Mouse (Mus musculus) MEL (cell line): ENCODE data around the gene Smarcb1. TPM values are rescaled to one million over a fixed set of nuclear protein-coding genes. Genes with fewer than 3 reads are reported as not detected.

Source experiments
- DNase-seq: peaks from one replicate; pipeline ENCODE4 v3.0.0; 2011; ENCODE audit warnings: low read depth, low spot score
- H3K27ac ChIP-seq: 2 replicates; pipeline ENCODE4 v1.5.1; 2012; ENCODE audit warnings: low read depth, mild to moderate bottlenecking, control low read depth, low read length, moderate library complexity; ENCODE audit not compliant: control insufficient read depth
- H3K27me3 ChIP-seq, 2 experiments: fragments of 150-350 bp in 1 of 2; sonication (generic) in 1 of 2; 2 replicates each; pipeline ENCODE4 v1.6.1; 2012; ENCODE audit warnings: low read length in 2 of 2, mild to moderate bottlenecking in 2 of 2, improper control_type of control experiment in 1 of 2, moderate library complexity in 1 of 2; ENCODE audit not compliant: insufficient read depth in 2 of 2, control insufficient read depth in 1 of 2
- H3K36me3 ChIP-seq, 2 experiments: 2 replicates each; pipeline ENCODE4 v1.6.1; 2012 to 2014; ENCODE audit warnings: low read length in 2 of 2, improper control_type of control experiment in 1 of 2, inconsistent platforms in 1 of 2, mild to moderate bottlenecking in 1 of 2; ENCODE audit not compliant: insufficient read depth in 2 of 2, control insufficient read depth in 1 of 2
- H3K4me1 ChIP-seq, 2 experiments: fragments of 150-350 bp in 1 of 2; sonication (generic) in 1 of 2; 2 replicates each; pipeline ENCODE4 v1.6.1; 2012; ENCODE audit warnings: low read length in 2 of 2, improper control_type of control experiment in 1 of 2, mild to moderate bottlenecking in 1 of 2; ENCODE audit not compliant: insufficient read depth in 2 of 2, control insufficient read depth in 1 of 2
- H3K4me3 ChIP-seq, 2 experiments: fragments of 150-350 bp in 1 of 2; sonication (generic) in 1 of 2; 2 replicates each; pipeline ENCODE4 v1.5.1; 2012; ENCODE audit warnings: low read depth in 2 of 2, low read length in 2 of 2, mild to moderate bottlenecking in 2 of 2, moderate library complexity in 2 of 2, control low read depth in 1 of 2, improper control_type of control experiment in 1 of 2; ENCODE audit not compliant: control insufficient read depth in 1 of 2, insufficient read depth in 1 of 2
- H3K79me2 ChIP-seq: 2 replicates; pipeline ENCODE4 v1.6.1; 2012; ENCODE audit warnings: mild to moderate bottlenecking, low read length, moderate library complexity; ENCODE audit not compliant: control insufficient read depth, poor library complexity, insufficient read depth
- H3K9ac ChIP-seq: 2 replicates; pipeline ENCODE4 v1.6.1; 2012; ENCODE audit warnings: low read depth, mild to moderate bottlenecking, control low read depth, low read length, moderate library complexity; ENCODE audit not compliant: control insufficient read depth, poor library complexity, severe bottlenecking
- H3K9me3 ChIP-seq: fragments of 150-350 bp; sonication (generic); replicated peaks from 2 replicates; pipeline ENCODE4 v1.6.1; 2012; ENCODE audit warnings: mild to moderate bottlenecking, low read length, improper control_type of control experiment, moderate library complexity; ENCODE audit not compliant: insufficient read depth
- CHD2 ChIP-seq: IDR thresholded peaks from 2 replicates; pipeline ENCODE4 v1.6.1; 2011; ENCODE audit warnings: low read length, improper control_type of control experiment
- CTCF ChIP-seq, 3 experiments: IDR thresholded peaks in 2 of 3; conservative IDR thresholded peaks in 1 of 3; 2 replicates each; pipeline ENCODE4 v1.5.1; 2011 to 2012; ENCODE audit warnings: low read length in 3 of 3, low read depth in 2 of 3, mild to moderate bottlenecking in 2 of 3, improper control_type of control experiment in 1 of 3, inconsistent platforms in 1 of 3, mixed read lengths in 1 of 3, moderate library complexity in 1 of 3; ENCODE audit not compliant: control insufficient read depth in 1 of 3, insufficient read depth in 1 of 3, poor library complexity in 1 of 3, severe bottlenecking in 1 of 3
- ELF1 ChIP-seq: IDR thresholded peaks from 2 replicates; pipeline ENCODE4 v1.6.1; 2014; ENCODE audit warnings: low read depth, mild to moderate bottlenecking, inconsistent platforms, low read length, improper control_type of control experiment, moderate library complexity
- GABPA ChIP-seq: IDR thresholded peaks from 2 replicates; pipeline ENCODE4 v1.6.1; 2012; ENCODE audit warnings: low read depth, mild to moderate bottlenecking, inconsistent platforms, low read length, improper control_type of control experiment, moderate library complexity
- MEF2A ChIP-seq: IDR thresholded peaks from 2 replicates; pipeline ENCODE4 v1.6.1; 2014; ENCODE audit warnings: low read depth, mild to moderate bottlenecking, inconsistent platforms, low read length, improper control_type of control experiment; ENCODE audit not compliant: poor library complexity, insufficient replicate concordance, severe bottlenecking; ENCODE audit errors: extremely low read depth
- MYC ChIP-seq: IDR thresholded peaks from 2 replicates; pipeline ENCODE4 v1.6.1; 2011; ENCODE audit warnings: low read depth, mild to moderate bottlenecking, low read length, improper control_type of control experiment, moderate library complexity
- RAD21 ChIP-seq: IDR thresholded peaks from 2 replicates; pipeline ENCODE4 v1.6.1; 2011; ENCODE audit warnings: mild to moderate bottlenecking, low read depth, low read length, improper control_type of control experiment
- RCOR1 ChIP-seq: IDR thresholded peaks from 2 replicates; pipeline ENCODE4 v1.6.1; 2012; ENCODE audit warnings: low read depth, mild to moderate bottlenecking, inconsistent platforms, low read length, improper control_type of control experiment
- SIN3A ChIP-seq: IDR thresholded peaks from 2 replicates; pipeline ENCODE4 v1.6.1; 2012; ENCODE audit warnings: low read length, improper control_type of control experiment, inconsistent platforms
- SMC3 ChIP-seq: IDR thresholded peaks from 2 replicates; pipeline ENCODE4 v1.6.1; 2011; ENCODE audit warnings: low read depth, low read length, improper control_type of control experiment
- TAL1 ChIP-seq: IDR thresholded peaks from 2 replicates; pipeline ENCODE4 v1.6.1; 2012; ENCODE audit warnings: mild to moderate bottlenecking, inconsistent platforms, low read length, moderate library complexity, mixed read lengths
- ZC3H11A ChIP-seq: IDR thresholded peaks from 2 replicates; pipeline ENCODE4 v1.6.1; 2012; ENCODE audit warnings: low read depth, mild to moderate bottlenecking, inconsistent platforms, low read length, improper control_type of control experiment
- ZKSCAN1 ChIP-seq: IDR thresholded peaks from 2 replicates; pipeline ENCODE4 v1.6.1; 2012; ENCODE audit warnings: low read depth, mild to moderate bottlenecking, inconsistent platforms, low read length, improper control_type of control experiment, moderate library complexity
- ZMIZ1 ChIP-seq: IDR thresholded peaks from 2 replicates; pipeline ENCODE4 v1.6.1; 2012; ENCODE audit warnings: low read depth, mild to moderate bottlenecking, inconsistent platforms, low read length, improper control_type of control experiment, moderate library complexity
- ZNF384 ChIP-seq: IDR thresholded peaks from 2 replicates; pipeline ENCODE4 v1.6.1; 2012; ENCODE audit warnings: low read depth, mild to moderate bottlenecking, inconsistent platforms, low read length, improper control_type of control experiment
- polyA plus RNA-seq, 2 experiments: library from polyadenylated mRNA; stranded (reverse) in 1 of 2; unstranded in 1 of 2; fragments of >175 nt in 1 of 2; fragments of >200 nt in 1 of 2; gene quantifications; 2 replicates each; pipeline versions ENCODE4 v1.2.1 to v1.2.4; 2012; ENCODE audit warnings: low replicate concordance in 2 of 2, low read depth in 1 of 2; ENCODE audit not compliant: insufficient read length in 2 of 2, insufficient read depth in 1 of 2, missing spikeins in 1 of 2
- total RNA-seq: library from RNA; depleted of rRNA; stranded (reverse); fragments of 300-350 nt; gene quantifications from 2 replicates; pipeline ENCODE4 v1.2.3, GENCODE M21; 2012

Gene Smarcb1
- total and polyA plus RNA-seq, 3 experiments = 91.8 to 2,689 (median 117) TPM

- Histone ChIP-seq H3K79me2 (no peaks in the 10 kb centered on the region), H3K9me3 (no peaks in the 10 kb centered on the region), H3K4me1 (no peaks in the 10 kb centered on the region), H3K4me3 (no peak overlapping the region), H3K27me3 (no peaks in the 10 kb centered on the region), H3K27ac (no peak overlapping the region), H3K9ac (no peak overlapping the region), H3K36me3 (no peaks in the 10 kb centered on the region)
- no peak for DNase-seq
- TF ChIP-seq CHD2 = no peak
- no peak for TF ChIP-seq ZC3H11A
- no peak for TF ChIP-seq ZKSCAN1
- no peak for TF ChIP-seq GABPA
- TF ChIP-seq TAL1 = no peak
- no peak for TF ChIP-seq ELF1
- TF ChIP-seq MYC = no peak
Observed at GRCm38 (mm10) chr10:75884742-75885141, 36.7 kb downstream of the Smarcb1 start.

DNA sequence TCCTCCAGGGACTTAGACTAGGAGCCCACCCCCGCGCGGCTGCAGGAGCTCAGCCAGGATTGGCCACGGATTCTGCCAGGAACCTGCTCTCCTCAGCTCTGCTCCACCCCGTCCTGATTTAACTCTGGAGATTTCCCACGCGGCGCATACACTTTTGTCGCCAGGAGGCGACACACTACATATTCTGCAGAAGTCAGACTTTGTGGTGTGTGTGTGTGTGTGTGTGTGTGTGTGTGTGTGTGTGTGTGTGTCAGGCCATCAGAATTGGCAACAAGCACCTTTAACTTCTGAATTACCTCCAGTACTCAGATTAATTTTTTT is 38.2 kb downstream of the Smarcb1 start:
- no peaks in the 10 kb centered on the region for H3K36me3 ChIP-seq
- no peak overlapping the region for H3K4me3 ChIP-seq
- H3K27me3 ChIP-seq = no peaks in the 10 kb centered on the region
- H3K9me3 ChIP-seq = no peaks in the 10 kb centered on the region
- H3K4me1 ChIP-seq = no peaks in the 10 kb centered on the region
- DNase-seq = peak; percentile 51
- TF ChIP-seq MEF2A (no peak), RAD21 (peak; percentile 48), MYC (no peak), SMC3 (peak; percentile 65), ZMIZ1 (no peak), ZC3H11A (peak; percentile 51), CTCF (IDR thresholded peaks at IDR 0.05 in 2 of 3, conservative IDR thresholded peaks at IDR 0.05 in 1 of 3; ENCODE audit: control insufficient read depth in 1 of 3, insufficient read depth in 1 of 3, low read depth in 2 of 3, low read length in 3 of 3, poor library complexity in 1 of 3, severe bottlenecking in 1 of 3) (peak in 2 of 3 experiments; percentile 60 to 62; a peak in 5 of 6 replicates), ZNF384 (peak; percentile 64), RCOR1 (no peak), SIN3A (no peak)
- H3K79me2 ChIP-seq = no peaks in the 10 kb centered on the region
- H3K9ac ChIP-seq = no peak overlapping the region
- no peak overlapping the region for H3K27ac ChIP-seq
